Mouse (Mus musculus): Measurements from ENCODE around the gene Uba7. TPM values are rescaled to one million over a fixed set of nuclear protein-coding genes. Genes with fewer than 3 reads are reported as not detected.
"Not testable (repeated sequence)": the region's sequence is repeated elsewhere in the genome, so short reads cannot be mapped to it uniquely, and the experiment has no call there.

The Uba7 gene
- total RNA-seq, 2 experiments from 2014 or later: 364 to 392 TPM

- peak; percentile 67 for ATAC-seq (replicated peaks; ENCODE audit: low FRiP score, poor library complexity, severe bottlenecking)
Measured at GRCm38 (mm10) chr9:107985131-107986119, 10.1 kb downstream of the Uba7 start, which contains the start of gene Inka1. Inka1 (minus strand) TSS chr9:107985879.

GRCm38 (mm10) chr9:107986376-107986775, 11.1 kb downstream of the Uba7 start:
- ATAC-seq (replicated peaks; ENCODE audit: low FRiP score, poor library complexity, severe bottlenecking): peak; percentile 40

GRCm38 (mm10) chr9:107987950-107988349, 12.6 kb downstream of the Uba7 start:
- no peak for ATAC-seq (replicated peaks; ENCODE audit: low FRiP score, poor library complexity, severe bottlenecking)

GRCm38 (mm10) chr9:107992197-107992596, 16.9 kb downstream of the Uba7 start, which contains the start of gene Cdhr4:
Cdhr4 (plus strand) TSS chr9:107992497.
- no peak for ATAC-seq (replicated peaks; ENCODE audit: low FRiP score, poor library complexity, severe bottlenecking)

- no peak for ATAC-seq (replicated peaks; ENCODE audit: low FRiP score, poor library complexity, severe bottlenecking)
Measured at GRCm38 (mm10) chr9:107993013-107993412, 17.7 kb downstream of the Uba7 start.

GRCm38 (mm10) chr9:107994464-107994863, 19.2 kb downstream of the Uba7 start:
- ATAC-seq (replicated peaks; ENCODE audit: low FRiP score, poor library complexity, severe bottlenecking): no peak

GRCm38 (mm10) chr9:107995513-107995912, 20.2 kb downstream of the Uba7 start:
- no peak for ATAC-seq (replicated peaks; ENCODE audit: low FRiP score, poor library complexity, severe bottlenecking)

GRCm38 (mm10) chr9:107996049-107996448, 20.7 kb downstream of the Uba7 start, which contains the start of gene Gm20662:
Gm20662 (plus strand) TSS chr9:107996349.
- ATAC-seq (replicated peaks; ENCODE audit: low FRiP score, poor library complexity, severe bottlenecking): no peak

GRCm38 (mm10) chr9:108001922-108002770, 26.8 kb downstream of the Uba7 start, which contains the start of gene Ip6k1:
Ip6k1 (plus strand) TSS chr9:108002501.
- peak; percentile 94 for ATAC-seq (replicated peaks; ENCODE audit: low FRiP score, poor library complexity, severe bottlenecking)

- ATAC-seq (replicated peaks; ENCODE audit: low FRiP score, poor library complexity, severe bottlenecking): peak; percentile 32
Measured at GRCm38 (mm10) chr9:108002778-108003530, 27.6 kb downstream of the Uba7 start.

GRCm38 (mm10) chr9:108003531-108003890, 28.2 kb downstream of the Uba7 start:
- peak; percentile 24 for ATAC-seq (replicated peaks; ENCODE audit: low FRiP score, poor library complexity, severe bottlenecking)

- ATAC-seq (replicated peaks; ENCODE audit: low FRiP score, poor library complexity, severe bottlenecking): no peak
Measured at GRCm38 (mm10) chr9:108008041-108008440, 32.7 kb downstream of the Uba7 start.

GRCm38 (mm10) chr9:108010385-108010784, 35.1 kb downstream of the Uba7 start:
- ATAC-seq (replicated peaks; ENCODE audit: low FRiP score, poor library complexity, severe bottlenecking): no peak

- ATAC-seq (replicated peaks; ENCODE audit: low FRiP score, poor library complexity, severe bottlenecking): not testable (repeated sequence)
Measured at GRCm38 (mm10) chr9:108013577-108013976, 38.3 kb downstream of the Uba7 start.

GRCm38 (mm10) chr9:108017127-108017526, 41.8 kb downstream of the Uba7 start:
- no peak for ATAC-seq (replicated peaks; ENCODE audit: low FRiP score, poor library complexity, severe bottlenecking)

- no peak for ATAC-seq (replicated peaks; ENCODE audit: low FRiP score, poor library complexity, severe bottlenecking)
Measured at GRCm38 (mm10) chr9:108020741-108021140, 45.4 kb downstream of the Uba7 start.

- ATAC-seq (replicated peaks; ENCODE audit: low FRiP score, poor library complexity, severe bottlenecking): no peak
Measured at GRCm38 (mm10) chr9:108023216-108023615, 47.9 kb downstream of the Uba7 start.

- ATAC-seq (replicated peaks; ENCODE audit: low FRiP score, poor library complexity, severe bottlenecking): no peak
Measured at GRCm38 (mm10) chr9:108026584-108026983, 51.3 kb downstream of the Uba7 start.

- peak; percentile 33; the same call in 1 of the 2 replicates for ATAC-seq (replicated peaks; ENCODE audit: low FRiP score, poor library complexity, severe bottlenecking)
Measured at GRCm38 (mm10) chr9:108027867-108028266, 52.6 kb downstream of the Uba7 start.

Data from erythroblast, adult 5-6 weeks (primary cell).